Mouse (Mus musculus) MEL (cell line): ENCODE measurements at regions not wholly inside any gene's neighbourhood (a gene's known extent, or its start where the extent isn't known, plus 50 kb on each side); places are given as distances from the start of the nearest gene placed in this dataset.

Experiments used
- DNase-seq: peaks from one replicate; pipeline ENCODE4 v3.0.0; 2011; ENCODE audit warnings: low read depth, low spot score
- H3K27ac ChIP-seq: 2 replicates; pipeline ENCODE4 v1.5.1; 2012; ENCODE audit warnings: low read depth, mild to moderate bottlenecking, control low read depth, low read length, moderate library complexity; ENCODE audit not compliant: control insufficient read depth
- H3K27me3 ChIP-seq, 2 experiments: fragments of 150-350 bp in 1 of 2; sonication (generic) in 1 of 2; 2 replicates each; pipeline ENCODE4 v1.6.1; 2012; ENCODE audit warnings: low read length in 2 of 2, mild to moderate bottlenecking in 2 of 2, improper control_type of control experiment in 1 of 2, moderate library complexity in 1 of 2; ENCODE audit not compliant: insufficient read depth in 2 of 2, control insufficient read depth in 1 of 2
- H3K36me3 ChIP-seq, 2 experiments: 2 replicates each; pipeline ENCODE4 v1.6.1; 2012 to 2014; ENCODE audit warnings: low read length in 2 of 2, improper control_type of control experiment in 1 of 2, inconsistent platforms in 1 of 2, mild to moderate bottlenecking in 1 of 2; ENCODE audit not compliant: insufficient read depth in 2 of 2, control insufficient read depth in 1 of 2
- H3K4me1 ChIP-seq, 2 experiments: fragments of 150-350 bp in 1 of 2; sonication (generic) in 1 of 2; 2 replicates each; pipeline ENCODE4 v1.6.1; 2012; ENCODE audit warnings: low read length in 2 of 2, improper control_type of control experiment in 1 of 2, mild to moderate bottlenecking in 1 of 2; ENCODE audit not compliant: insufficient read depth in 2 of 2, control insufficient read depth in 1 of 2
- H3K4me3 ChIP-seq, 2 experiments: fragments of 150-350 bp in 1 of 2; sonication (generic) in 1 of 2; 2 replicates each; pipeline ENCODE4 v1.5.1; 2012; ENCODE audit warnings: low read depth in 2 of 2, low read length in 2 of 2, mild to moderate bottlenecking in 2 of 2, moderate library complexity in 2 of 2, control low read depth in 1 of 2, improper control_type of control experiment in 1 of 2; ENCODE audit not compliant: control insufficient read depth in 1 of 2, insufficient read depth in 1 of 2
- H3K79me2 ChIP-seq: 2 replicates; pipeline ENCODE4 v1.6.1; 2012; ENCODE audit warnings: mild to moderate bottlenecking, low read length, moderate library complexity; ENCODE audit not compliant: control insufficient read depth, poor library complexity, insufficient read depth
- H3K9ac ChIP-seq: 2 replicates; pipeline ENCODE4 v1.6.1; 2012; ENCODE audit warnings: low read depth, mild to moderate bottlenecking, control low read depth, low read length, moderate library complexity; ENCODE audit not compliant: control insufficient read depth, poor library complexity, severe bottlenecking
- H3K9me3 ChIP-seq: fragments of 150-350 bp; sonication (generic); replicated peaks from 2 replicates; pipeline ENCODE4 v1.6.1; 2012; ENCODE audit warnings: mild to moderate bottlenecking, low read length, improper control_type of control experiment, moderate library complexity; ENCODE audit not compliant: insufficient read depth
- BHLHE40 ChIP-seq: IDR thresholded peaks from 2 replicates; pipeline ENCODE4 v1.6.1; 2012; ENCODE audit warnings: low read depth, mild to moderate bottlenecking, inconsistent platforms, low read length, improper control_type of control experiment, borderline replicate concordance
- CHD2 ChIP-seq: IDR thresholded peaks from 2 replicates; pipeline ENCODE4 v1.6.1; 2011; ENCODE audit warnings: low read length, improper control_type of control experiment
- ETS1 ChIP-seq: IDR thresholded peaks from 2 replicates; pipeline ENCODE4 v1.6.1; 2012; ENCODE audit warnings: low read depth, mild to moderate bottlenecking, inconsistent platforms, low read length, improper control_type of control experiment, moderate library complexity
- GABPA ChIP-seq: IDR thresholded peaks from 2 replicates; pipeline ENCODE4 v1.6.1; 2012; ENCODE audit warnings: low read depth, mild to moderate bottlenecking, inconsistent platforms, low read length, improper control_type of control experiment, moderate library complexity
- KAT2A ChIP-seq: conservative IDR thresholded peaks from 2 replicates; pipeline ENCODE4 v1.6.1; 2012; ENCODE audit warnings: low read depth, low read length, improper control_type of control experiment, inconsistent platforms
- MAFK ChIP-seq: IDR thresholded peaks from 2 replicates; pipeline ENCODE4 v1.6.1; 2011; ENCODE audit warnings: low read depth, mild to moderate bottlenecking, low read length, improper control_type of control experiment, borderline replicate concordance
- MAZ ChIP-seq: IDR thresholded peaks from 2 replicates; pipeline ENCODE4 v1.6.1; 2012; ENCODE audit warnings: low read depth, mild to moderate bottlenecking, inconsistent platforms, low read length, improper control_type of control experiment
- MEF2A ChIP-seq: IDR thresholded peaks from 2 replicates; pipeline ENCODE4 v1.6.1; 2014; ENCODE audit warnings: low read depth, mild to moderate bottlenecking, inconsistent platforms, low read length, improper control_type of control experiment; ENCODE audit not compliant: poor library complexity, insufficient replicate concordance, severe bottlenecking; ENCODE audit errors: extremely low read depth
- MYB ChIP-seq: IDR thresholded peaks from 2 replicates; pipeline ENCODE4 v1.6.1; 2011; ENCODE audit warnings: mild to moderate bottlenecking, low read depth, low read length, improper control_type of control experiment
- MYC ChIP-seq: IDR thresholded peaks from 2 replicates; pipeline ENCODE4 v1.6.1; 2011; ENCODE audit warnings: low read depth, mild to moderate bottlenecking, low read length, improper control_type of control experiment, moderate library complexity
- NRF1 ChIP-seq: IDR thresholded peaks from 2 replicates; pipeline ENCODE4 v1.6.1; 2014; ENCODE audit warnings: low read depth, mild to moderate bottlenecking, inconsistent platforms, low read length, improper control_type of control experiment, moderate library complexity; ENCODE audit not compliant: poor library complexity, insufficient read depth, severe bottlenecking
- POLR2A ChIP-seq, 2 experiments: IDR thresholded peaks; 2 replicates each; pipeline ENCODE4 v1.6.1; 2011 to 2012; ENCODE audit warnings: low read length in 2 of 2, mild to moderate bottlenecking in 2 of 2, control low read depth in 1 of 2, improper control_type of control experiment in 1 of 2, low read depth in 1 of 2, moderate library complexity in 1 of 2; ENCODE audit not compliant: control insufficient read depth in 1 of 2, insufficient read depth in 1 of 2, poor library complexity in 1 of 2
- POLR2AphosphoS2 ChIP-seq: IDR thresholded peaks from 2 replicates; pipeline ENCODE4 v1.6.1; 2011; ENCODE audit warnings: low read length, improper control_type of control experiment
- POLR2AphosphoS5 ChIP-seq: IDR thresholded peaks from 2 replicates; pipeline ENCODE4 v1.6.1; 2012; ENCODE audit warnings: low read depth, borderline replicate concordance, mild to moderate bottlenecking, inconsistent platforms, low read length, moderate library complexity, mixed read lengths
- RAD21 ChIP-seq: IDR thresholded peaks from 2 replicates; pipeline ENCODE4 v1.6.1; 2011; ENCODE audit warnings: mild to moderate bottlenecking, low read depth, low read length, improper control_type of control experiment
- TAL1 ChIP-seq: IDR thresholded peaks from 2 replicates; pipeline ENCODE4 v1.6.1; 2012; ENCODE audit warnings: mild to moderate bottlenecking, inconsistent platforms, low read length, moderate library complexity, mixed read lengths
- TBP ChIP-seq: IDR thresholded peaks from 2 replicates; pipeline ENCODE4 v1.8.0; 2011; ENCODE audit warnings: low read depth, low read length, improper control_type of control experiment
- TCF12 ChIP-seq: IDR thresholded peaks from 2 replicates; pipeline ENCODE4 v1.6.1; 2014; ENCODE audit warnings: low read depth, mild to moderate bottlenecking, inconsistent platforms, low read length, improper control_type of control experiment, moderate library complexity
- USF1 ChIP-seq: IDR thresholded peaks from 2 replicates; pipeline ENCODE4 v1.6.1; 2014; ENCODE audit warnings: low read depth, mild to moderate bottlenecking, inconsistent platforms, low read length, improper control_type of control experiment, moderate library complexity
- USF2 ChIP-seq, 2 experiments: IDR thresholded peaks; 2 replicates each; pipeline ENCODE4 v1.6.1; 2011 to 2012; ENCODE audit warnings: improper control_type of control experiment in 2 of 2, low read length in 2 of 2, borderline replicate concordance in 1 of 2, inconsistent platforms in 1 of 2, low read depth in 1 of 2, mild to moderate bottlenecking in 1 of 2; ENCODE audit not compliant: insufficient read depth in 1 of 2
- ZC3H11A ChIP-seq: IDR thresholded peaks from 2 replicates; pipeline ENCODE4 v1.6.1; 2012; ENCODE audit warnings: low read depth, mild to moderate bottlenecking, inconsistent platforms, low read length, improper control_type of control experiment
- ZMIZ1 ChIP-seq: IDR thresholded peaks from 2 replicates; pipeline ENCODE4 v1.6.1; 2012; ENCODE audit warnings: low read depth, mild to moderate bottlenecking, inconsistent platforms, low read length, improper control_type of control experiment, moderate library complexity
- ZNF384 ChIP-seq: IDR thresholded peaks from 2 replicates; pipeline ENCODE4 v1.6.1; 2012; ENCODE audit warnings: low read depth, mild to moderate bottlenecking, inconsistent platforms, low read length, improper control_type of control experiment

DNA sequence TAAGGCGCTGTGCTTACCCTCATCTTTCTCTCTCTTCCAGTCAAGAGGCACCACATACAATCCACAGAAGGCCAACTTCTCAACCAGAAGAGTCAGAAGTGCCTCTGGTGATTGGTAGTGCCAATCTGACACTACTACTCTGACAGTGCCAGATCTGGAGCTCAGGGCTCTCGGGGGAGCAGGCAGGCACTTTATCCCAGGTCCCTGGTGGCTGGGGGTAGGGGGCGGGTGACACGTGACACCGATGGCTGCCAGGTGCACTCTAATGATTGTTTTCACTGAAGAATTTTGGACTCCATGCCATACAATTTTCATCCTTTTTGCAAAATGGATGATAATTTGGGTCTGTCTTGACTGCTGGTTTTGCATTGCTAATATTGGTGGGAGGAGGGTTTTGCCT lies 67.2 kb upstream of the Klhl29 start:
- Histone ChIP-seq H3K79me2 (no peaks in the 10 kb centered on the region), H3K9ac (no peak overlapping the region), H3K27me3 (no peaks in the 10 kb centered on the region), H3K9me3 (no peaks in the 10 kb centered on the region), H3K4me1 (no peaks in the 10 kb centered on the region), H3K36me3 (no peaks in the 10 kb centered on the region), H3K27ac (no peak overlapping the region), H3K4me3 (no peak overlapping the region)
- TF ChIP-seq MEF2A (no peak), TCF12 (no peak), POLR2A (IDR thresholded peaks at IDR 0.05; ENCODE audit: control insufficient read depth in 1 of 2, insufficient read depth in 1 of 2, low read depth in 1 of 2, low read length in 2 of 2, poor library complexity in 1 of 2) (no peak), TAL1 (no peak), CHD2 (no peak), USF1 (no peak), POLR2AphosphoS5 (no peak), NRF1 (no peak), ZMIZ1 (no peak), POLR2AphosphoS2 (no peak), MAZ (no peak), MYC (no peak), ZC3H11A (no peak), KAT2A (no peak), BHLHE40 (no peak), ZNF384 (no peak)
- no peak for DNase-seq

DNA sequence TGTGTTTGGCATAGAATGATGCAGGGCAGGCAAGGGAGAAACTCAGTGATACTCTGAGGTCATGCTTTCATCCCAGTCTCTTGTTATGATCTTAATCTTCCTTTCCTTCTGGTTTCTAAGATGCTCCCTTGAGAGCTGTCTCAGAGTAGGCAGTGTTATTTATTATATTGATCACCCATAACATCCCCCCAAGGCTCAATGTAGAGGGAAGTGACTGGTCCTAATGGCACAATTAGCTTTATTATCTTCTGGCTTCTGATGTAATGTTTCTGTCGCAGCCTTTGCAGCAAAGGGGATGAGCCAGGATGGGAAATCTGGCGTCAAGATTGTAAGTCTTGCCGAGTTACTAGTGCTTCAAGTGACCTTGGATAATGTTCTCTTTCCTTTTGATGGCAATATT lies 65.0 kb upstream of the Klhl29 start:
- H3K4me1 ChIP-seq, result no peaks in the 10 kb centered on the region
- H3K36me3 ChIP-seq, result no peaks in the 10 kb centered on the region
- no peak overlapping the region for H3K27ac ChIP-seq
- DNase-seq, result no peak
- no peaks in the 10 kb centered on the region for H3K27me3 ChIP-seq
- H3K4me3 ChIP-seq, result no peak overlapping the region
- H3K9ac ChIP-seq, result no peak overlapping the region
- H3K79me2 ChIP-seq, result no peaks in the 10 kb centered on the region
- no peaks in the 10 kb centered on the region for H3K9me3 ChIP-seq
- TF ChIP-seq POLR2A (IDR thresholded peaks at IDR 0.05; ENCODE audit: control insufficient read depth in 1 of 2, insufficient read depth in 1 of 2, low read depth in 1 of 2, low read length in 2 of 2, poor library complexity in 1 of 2), result no peak
- TF ChIP-seq MAZ, result no peak

DNA sequence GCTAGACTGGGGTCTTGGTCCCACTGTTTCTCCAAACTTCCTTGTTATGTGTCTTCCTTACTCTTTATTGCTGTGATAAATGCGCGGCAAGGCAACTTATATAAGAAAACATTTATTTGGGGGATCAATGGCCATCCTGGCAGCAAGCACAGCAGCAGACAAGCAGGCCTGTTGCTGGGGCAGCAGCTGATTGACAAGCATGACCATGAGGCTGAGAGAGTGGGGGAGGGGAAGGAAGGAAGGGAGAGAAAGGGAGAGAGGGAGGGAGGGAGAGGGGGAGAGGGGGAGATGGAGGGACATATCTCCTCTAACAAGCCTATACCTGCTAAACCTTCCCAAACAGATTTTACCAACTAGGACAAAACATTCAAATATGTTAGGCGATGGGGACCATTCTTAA lies 60.4 kb upstream of the Klhl29 start:
- Histone ChIP-seq H3K9me3 (no peaks in the 10 kb centered on the region), H3K36me3 (no peaks in the 10 kb centered on the region), H3K9ac (no peak overlapping the region), H3K4me3 (no peak overlapping the region), H3K27me3 (no peaks in the 10 kb centered on the region), H3K79me2 (no peaks in the 10 kb centered on the region), H3K27ac (no peak overlapping the region)
- DNase-seq, result no peak
- TF ChIP-seq BHLHE40 (no peak), ETS1 (no peak), NRF1 (no peak), POLR2A (IDR thresholded peaks at IDR 0.05; ENCODE audit: control insufficient read depth in 1 of 2, insufficient read depth in 1 of 2, low read depth in 1 of 2, low read length in 2 of 2, poor library complexity in 1 of 2) (no peak), MAZ (no peak), MEF2A (no peak), GABPA (no peak), USF2 (IDR thresholded peaks at IDR 0.05; ENCODE audit: borderline replicate concordance in 1 of 2, insufficient read depth in 1 of 2, low read depth in 1 of 2, low read length in 2 of 2) (no peak), MAFK (no peak), TBP (no peak), MYB (no peak), RAD21 (no peak), ZNF384 (no peak), KAT2A (no peak)
- TF ChIP-seq, all 39 proteins: peak for 0
- no peaks in the 10 kb centered on the region for H3K4me1 ChIP-seq
